Mouse (Mus musculus): ENCODE results near the gene Rasl2-9. TPM values are rescaled to one million over a fixed set of nuclear protein-coding genes. Genes with fewer than 3 reads are reported as not detected.
A peak's percentile ranks its signal among the peaks of the same experiment; 100 is the strongest.

The Rasl2-9 gene
- polyA plus RNA-seq, 1 experiment, result 148 TPM

DNA sequence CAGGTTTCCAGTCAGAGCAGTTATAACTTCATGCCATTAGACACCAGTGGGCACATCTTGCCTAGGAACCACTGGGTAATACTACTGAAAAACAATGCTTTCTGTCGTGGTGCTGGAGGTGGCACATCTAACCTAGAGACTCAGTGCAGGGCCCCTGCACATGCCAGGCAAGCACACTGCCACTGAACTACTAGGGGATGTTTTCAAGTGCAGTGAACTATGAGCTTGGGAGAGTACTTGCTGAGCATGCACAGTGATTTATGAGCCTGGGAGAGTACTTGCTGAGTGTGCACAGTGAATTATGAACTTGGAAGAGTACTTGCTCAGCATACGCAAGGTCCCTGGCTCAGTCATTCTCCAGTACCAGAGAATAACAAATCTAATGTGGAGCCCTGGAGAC is 23.2 kb downstream of the Rasl2-9 start:
- Histone ChIP-seq H3K36me3 (ENCODE audit: control insufficient read depth, insufficient read depth, low read length) (no peaks in the 10 kb centered on the region), H3K4me1 (ENCODE audit: control insufficient read depth, insufficient read depth, low read length) (no peaks in the 10 kb centered on the region), H3K27ac (ENCODE audit: control insufficient read depth, insufficient read depth, low read depth, low read length) (no peak overlapping the region), H3K27me3 (ENCODE audit: control insufficient read depth, insufficient read depth, low read length) (no peaks in the 10 kb centered on the region), H3K4me3 (ENCODE audit: control insufficient read depth, low read depth, low read length) (no peak overlapping the region)
- no peak for TF ChIP-seq CTCF (IDR thresholded peaks at IDR 0.05; ENCODE audit: control insufficient read depth, insufficient read depth, insufficient replicate concordance, low read depth, low read length)
- TF ChIP-seq POLR2A (IDR thresholded peaks at IDR 0.05; ENCODE audit: control insufficient read depth, low read depth, low read length), result no peak

GRCm38 (mm10) chr7:5101066-5101663 is 24.6 kb downstream of the Rasl2-9 start:
- TF ChIP-seq POLR2A (IDR thresholded peaks at IDR 0.05; ENCODE audit: control insufficient read depth, low read depth, low read length) (no peak), CTCF (IDR thresholded peaks at IDR 0.05; ENCODE audit: control insufficient read depth, insufficient read depth, insufficient replicate concordance, low read depth, low read length) (no peak)
- Histone ChIP-seq H3K36me3 (ENCODE audit: control insufficient read depth, insufficient read depth, low read length) (no peaks in the 10 kb centered on the region), H3K4me1 (ENCODE audit: control insufficient read depth, insufficient read depth, low read length) (no peaks in the 10 kb centered on the region)

DNA sequence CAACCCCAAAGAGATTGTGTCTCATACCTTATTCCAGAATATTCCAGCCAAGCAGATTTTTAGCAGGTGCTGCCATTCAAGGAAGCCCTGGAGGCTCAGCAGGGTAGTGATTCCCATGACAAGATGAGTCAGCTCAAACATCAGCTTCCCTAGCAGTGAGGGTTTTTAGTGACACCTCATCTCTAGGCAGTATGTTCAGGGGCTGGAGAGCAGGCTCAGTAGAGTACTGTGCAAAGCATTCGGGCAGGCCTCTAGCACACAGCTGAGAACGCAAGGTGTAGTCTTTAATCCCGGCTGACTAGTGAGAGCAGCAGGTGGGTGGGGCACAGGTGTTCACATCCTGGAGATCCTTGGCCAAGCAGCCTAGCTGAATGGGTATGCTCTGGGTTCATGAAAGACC is 26.0 kb downstream of the Rasl2-9 start:
- Histone ChIP-seq H3K36me3 (ENCODE audit: control insufficient read depth, insufficient read depth, low read length) (no peaks in the 10 kb centered on the region), H3K27me3 (ENCODE audit: control insufficient read depth, insufficient read depth, low read length) (no peaks in the 10 kb centered on the region), H3K4me3 (ENCODE audit: control insufficient read depth, low read depth, low read length) (no peak overlapping the region), H3K27ac (ENCODE audit: control insufficient read depth, insufficient read depth, low read depth, low read length) (no peak overlapping the region), H3K4me1 (ENCODE audit: control insufficient read depth, insufficient read depth, low read length) (no peaks in the 10 kb centered on the region)
- TF ChIP-seq POLR2A (IDR thresholded peaks at IDR 0.05; ENCODE audit: control insufficient read depth, low read depth, low read length) (no peak), CTCF (IDR thresholded peaks at IDR 0.05; ENCODE audit: control insufficient read depth, insufficient read depth, insufficient replicate concordance, low read depth, low read length) (no peak)

More at GRCm38 (mm10) chr7:5101066-5101663, 24.6 kb downstream of the Rasl2-9 start:
- Histone ChIP-seq H3K27me3 (ENCODE audit: control insufficient read depth, insufficient read depth, low read length) (no peaks in the 10 kb centered on the region), H3K27ac (ENCODE audit: control insufficient read depth, insufficient read depth, low read depth, low read length) (no peak overlapping the region), H3K4me3 (ENCODE audit: control insufficient read depth, low read depth, low read length) (no peak overlapping the region)

DNA sequence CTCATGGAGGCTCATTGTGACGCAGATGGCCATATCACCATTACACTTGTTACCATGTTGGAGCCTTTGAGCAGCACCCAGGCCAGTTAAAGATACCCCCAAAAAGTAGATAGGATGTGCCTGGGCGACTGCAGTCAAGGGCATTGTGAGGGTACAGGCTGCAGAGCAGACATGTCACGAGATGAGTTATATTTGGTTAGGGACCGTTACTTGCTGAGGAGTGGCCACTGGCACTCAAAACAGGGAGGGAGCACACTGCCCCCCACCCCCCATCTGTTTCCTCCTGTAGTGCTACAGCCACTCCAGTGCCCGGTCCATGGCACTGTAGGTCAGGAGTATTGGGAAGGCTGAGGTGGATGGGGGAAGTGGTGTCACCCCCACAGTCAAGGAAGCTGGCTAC is 27.0 kb downstream of the Rasl2-9 start:
- Histone ChIP-seq H3K4me1 (ENCODE audit: control insufficient read depth, insufficient read depth, low read length) (no peaks in the 10 kb centered on the region), H3K27me3 (ENCODE audit: control insufficient read depth, insufficient read depth, low read length) (no peaks in the 10 kb centered on the region), H3K36me3 (ENCODE audit: control insufficient read depth, insufficient read depth, low read length) (no peaks in the 10 kb centered on the region; the same call in 1 of the 2 replicates), H3K27ac (ENCODE audit: control insufficient read depth, insufficient read depth, low read depth, low read length) (no peak overlapping the region), H3K4me3 (ENCODE audit: control insufficient read depth, low read depth, low read length) (no peak overlapping the region)
- TF ChIP-seq CTCF (IDR thresholded peaks at IDR 0.05; ENCODE audit: control insufficient read depth, insufficient read depth, insufficient replicate concordance, low read depth, low read length) (no peak), POLR2A (IDR thresholded peaks at IDR 0.05; ENCODE audit: control insufficient read depth, low read depth, low read length) (no peak)

DNA sequence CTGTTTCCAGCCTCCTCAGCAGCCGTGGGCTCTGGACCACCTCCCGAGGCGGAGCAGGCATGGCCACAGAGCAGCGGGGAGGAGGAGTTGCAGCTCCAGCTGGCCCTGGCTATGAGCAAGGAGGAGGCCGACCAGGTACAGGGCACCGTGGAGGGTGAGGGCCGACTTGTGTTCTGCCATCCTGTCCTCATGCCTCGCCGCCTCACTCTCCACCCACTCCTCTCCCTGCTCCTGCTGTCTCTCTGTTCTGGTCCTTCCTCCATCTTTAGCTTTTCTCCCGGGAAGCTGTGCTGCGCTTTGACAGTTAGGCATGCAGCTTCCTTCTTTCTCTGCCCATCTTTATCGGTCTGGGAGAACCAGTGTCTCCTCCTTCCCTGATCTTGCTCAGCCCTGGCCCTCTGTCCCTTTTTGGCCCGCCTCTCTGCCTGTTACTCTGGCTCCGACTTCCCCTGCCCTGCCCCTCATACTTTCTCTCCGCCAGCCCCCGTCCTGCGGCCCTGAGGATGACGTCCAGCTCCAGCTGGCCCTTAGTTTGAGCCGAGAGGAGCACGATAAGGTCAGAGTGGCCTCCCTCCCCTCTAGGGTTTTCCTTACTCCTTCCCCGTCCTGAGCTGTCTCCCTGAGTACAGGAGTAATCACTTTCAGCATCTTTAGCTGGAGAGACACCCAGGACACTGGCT is 32.8 kb downstream of the Rasl2-9 start:
- no peak overlapping the region for H3K27ac ChIP-seq (ENCODE audit: control insufficient read depth, insufficient read depth, low read depth, low read length)
- H3K27me3 ChIP-seq (ENCODE audit: control insufficient read depth, insufficient read depth, low read length), result no peaks in the 10 kb centered on the region
- no peak overlapping the region for H3K4me3 ChIP-seq (ENCODE audit: control insufficient read depth, low read depth, low read length)
- no peaks in the 10 kb centered on the region; the same call in 1 of the 2 replicates for H3K36me3 ChIP-seq (ENCODE audit: control insufficient read depth, insufficient read depth, low read length)
- H3K4me1 ChIP-seq (ENCODE audit: control insufficient read depth, insufficient read depth, low read length), result peaks cover 3% of the 10 kb centered on the region; the same call in 1 of the 2 replicates
- TF ChIP-seq CTCF (IDR thresholded peaks at IDR 0.05; ENCODE audit: control insufficient read depth, insufficient read depth, insufficient replicate concordance, low read depth, low read length) (no peak), POLR2A (IDR thresholded peaks at IDR 0.05; ENCODE audit: control insufficient read depth, low read depth, low read length) (no peak)

DNA sequence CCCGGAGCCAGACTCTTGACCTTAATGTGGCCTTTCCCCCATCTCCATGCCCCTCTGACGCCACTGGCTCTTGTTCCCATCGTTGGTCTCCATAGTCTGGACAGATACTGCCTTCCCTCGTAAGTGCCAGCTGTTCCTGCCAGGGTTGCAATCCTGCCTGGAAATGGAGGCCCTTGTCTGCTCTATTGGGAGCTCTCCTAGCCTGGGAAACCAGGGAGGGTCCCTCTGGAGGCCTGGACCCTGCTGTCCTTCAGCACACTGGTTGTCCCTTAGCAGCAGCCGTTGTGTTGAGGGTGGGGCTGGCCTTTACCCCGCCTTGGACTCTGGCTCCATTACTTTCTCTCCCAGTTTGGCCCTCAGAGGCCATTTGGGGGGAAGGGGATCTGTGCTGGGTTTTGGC is 33.4 kb downstream of the Rasl2-9 start:
- Histone ChIP-seq H3K27ac (ENCODE audit: control insufficient read depth, insufficient read depth, low read depth, low read length) (no peak overlapping the region), H3K4me1 (ENCODE audit: control insufficient read depth, insufficient read depth, low read length) (peaks cover 3% of the 10 kb centered on the region; the same call in 1 of the 2 replicates), H3K4me3 (ENCODE audit: control insufficient read depth, low read depth, low read length) (no peak overlapping the region), H3K27me3 (ENCODE audit: control insufficient read depth, insufficient read depth, low read length) (no peaks in the 10 kb centered on the region), H3K36me3 (ENCODE audit: control insufficient read depth, insufficient read depth, low read length) (no peaks in the 10 kb centered on the region; the same call in 1 of the 2 replicates)
- no peak for TF ChIP-seq CTCF (IDR thresholded peaks at IDR 0.05; ENCODE audit: control insufficient read depth, insufficient read depth, insufficient replicate concordance, low read depth, low read length)
- TF ChIP-seq POLR2A (IDR thresholded peaks at IDR 0.05; ENCODE audit: control insufficient read depth, low read depth, low read length), result no peak

GRCm38 (mm10) chr7:5091008-5091728 is 34.6 kb downstream of the Rasl2-9 start:
- TF ChIP-seq POLR2A (IDR thresholded peaks at IDR 0.05; ENCODE audit: control insufficient read depth, low read depth, low read length) (no peak), CTCF (IDR thresholded peaks at IDR 0.05; ENCODE audit: control insufficient read depth, insufficient read depth, insufficient replicate concordance, low read depth, low read length) (0 out of 2 replicates have a peak, but pooled peaks have one; percentile 4)
- H3K27me3 ChIP-seq (ENCODE audit: control insufficient read depth, insufficient read depth, low read length), result no peaks in the 10 kb centered on the region
- no peak overlapping the region for H3K4me3 ChIP-seq (ENCODE audit: control insufficient read depth, low read depth, low read length)
- peaks cover 3% of the 10 kb centered on the region; the same call in 1 of the 2 replicates for H3K4me1 ChIP-seq (ENCODE audit: control insufficient read depth, insufficient read depth, low read length)
- H3K27ac ChIP-seq (ENCODE audit: control insufficient read depth, insufficient read depth, low read depth, low read length), result no peak overlapping the region
- no peaks in the 10 kb centered on the region; the same call in 1 of the 2 replicates for H3K36me3 ChIP-seq (ENCODE audit: control insufficient read depth, insufficient read depth, low read length)

All from testis, adult 2 months (tissue).